ENCODE assay signal across 9 mouse cellular contexts in the genomic region with DNA sequence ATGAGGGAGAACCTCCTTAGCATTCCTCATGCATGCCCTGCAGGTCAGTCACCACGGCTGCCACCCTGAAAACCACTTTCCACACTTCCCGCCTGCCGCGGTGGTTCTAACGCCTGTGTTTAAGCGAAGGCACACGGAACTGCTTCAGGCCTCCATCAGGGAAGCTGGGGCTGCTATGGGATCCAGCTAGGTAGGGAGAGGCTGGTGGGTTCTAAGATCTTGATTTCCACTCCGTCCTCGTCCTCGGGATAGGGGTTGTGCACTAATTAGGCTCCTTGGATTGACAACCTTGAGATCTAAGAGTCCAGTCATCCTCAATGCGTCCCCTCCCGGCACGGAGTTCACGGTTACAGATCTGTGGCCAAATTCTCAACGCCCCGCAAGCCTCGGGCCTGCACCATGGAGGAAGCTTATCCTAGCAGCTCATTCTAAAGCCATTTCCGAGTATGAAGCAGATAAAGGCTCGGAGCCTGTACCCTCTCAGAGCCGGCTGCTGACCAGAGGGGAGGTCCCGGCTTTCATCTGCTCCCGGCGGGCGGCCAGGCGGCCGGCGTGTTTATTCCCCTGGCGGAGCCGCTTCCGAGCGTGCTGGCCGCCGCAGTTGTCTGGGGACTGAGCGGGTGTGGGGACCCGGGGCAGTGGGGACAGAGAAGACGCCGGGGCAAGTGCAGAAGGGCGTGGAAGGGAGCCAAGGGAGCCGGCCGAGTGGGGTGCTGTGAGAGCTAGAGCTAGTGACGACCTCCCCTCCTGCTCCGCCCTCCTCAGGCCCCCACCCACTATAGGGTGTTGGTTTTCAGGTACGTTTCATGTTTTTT. TPM values are rescaled to one million over a fixed set of nuclear protein-coding genes. Genes with fewer than 3 reads are reported as not detected.
DNase-seq lines count a peak whose midpoint lies in the region; ATAC-seq and TF ChIP-seq lines count a peak whose summit lies in the region.
"Had no signal": no experiment of that assay in that cellular context is flagged by ENCODE, and none has a peak within 500 bp of the region (broad histone marks: within the 10 kb centered on the region; RNA-seq: fewer than 3 reads in every experiment).

No protein-coding gene starts in this region.

- peak overlapping the region; percentile 61 for H3K9ac ChIP-seq in lung, embryonic 14.5 days
- no peak overlapping the region for H3K9ac ChIP-seq in stomach, embryonic 14.5 days (replicated peaks; ENCODE audit: low read depth, low read length)

- under 1% methylated on average over 43 of the region's 43 CpGs for WGBS in hindbrain, embryonic 10.5 days
- 3% methylated on average over 43 of the region's 43 CpGs for WGBS in lung, embryonic 14.5 days
- WGBS in stomach, embryonic 14.5 days: 2% methylated on average over 43 of the region's 43 CpGs

- intact Hi-C loops in gastrocnemius, adult 2 months (cut with DNase I): no loop called here

- H3K9me3 ChIP-seq in hindbrain, embryonic 10.5 days: no peaks in the 10 kb centered on the region
- no peaks in the 10 kb centered on the region for H3K9me3 ChIP-seq in lung, embryonic 14.5 days (ENCODE audit: low read depth, low read length)
- H3K9me3 ChIP-seq in stomach, embryonic 14.5 days (ENCODE audit: control insufficient read depth, low read depth, low read length): no peaks in the 10 kb centered on the region

- H3K27ac ChIP-seq in gastrocnemius, adult 2 months: peak overlapping the region; percentile 16; the same call in 1 of the 2 replicates
- no peak overlapping the region for H3K27ac ChIP-seq in hindbrain, embryonic 10.5 days
- H3K27ac ChIP-seq in lung, embryonic 14.5 days (ENCODE audit: low read depth): peak overlapping the region; percentile 97
- no peak overlapping the region for H3K27ac ChIP-seq in stomach, embryonic 14.5 days (ENCODE audit: low read length)

- no peaks in the 10 kb centered on the region for H3K36me3 ChIP-seq in hindbrain, embryonic 10.5 days
- H3K36me3 ChIP-seq in lung, embryonic 14.5 days (ENCODE audit: insufficient read depth): peaks cover 41% of the 10 kb centered on the region
- no peaks in the 10 kb centered on the region for H3K36me3 ChIP-seq in stomach, embryonic 14.5 days (ENCODE audit: control insufficient read depth, insufficient read depth, low read length)

- TF ChIP-seq CTCF in gastrocnemius, adult 2 months (IDR thresholded peaks at IDR 0.05): no peak
- TF ChIP-seq CTCF in lung, embryonic 14.5 days (IDR thresholded peaks at IDR 0.05; ENCODE audit: low read depth): no peak

- peaks cover 33% of the 10 kb centered on the region for H3K4me1 ChIP-seq in hindbrain, embryonic 10.5 days (replicated peaks)
- H3K4me1 ChIP-seq in lung, embryonic 14.5 days (ENCODE audit: insufficient read depth): peaks cover 9% of the 10 kb centered on the region; the same call in 1 of the 2 replicates
- H3K4me1 ChIP-seq in stomach, embryonic 14.5 days (ENCODE audit: control insufficient read depth, insufficient read depth, low read length): no peaks in the 10 kb centered on the region; the same call in 1 of the 2 replicates

- peak; percentile 48 for DNase-seq in gastrocnemius, adult 2 months
- DNase-seq in gastrocnemius, adult 18-20 months (ENCODE audit: low spot score): no peak
- peak; percentile 48 for DNase-seq in embryo, embryonic 9.5 days (ENCODE audit: extremely low spot score)
- DNase-seq in hindbrain, embryonic 10.5 days (ENCODE audit: low spot score): peak; percentile 53
- DNase-seq in lung, embryonic 14.5 days: peak; percentile 84

- H3K4me3 ChIP-seq in gastrocnemius, adult 2 months: peak overlapping the region; percentile 68
- peak overlapping the region; percentile 43 for H3K4me3 ChIP-seq in hindbrain, embryonic 10.5 days
- H3K4me3 ChIP-seq in lung, embryonic 14.5 days (ENCODE audit: low read depth, low read length): peak overlapping the region; percentile 40
- peak overlapping the region; percentile 19 for H3K4me3 ChIP-seq in stomach, embryonic 14.5 days (ENCODE audit: low read depth, low read length)

- peak overlapping the region; percentile 81 for H3K4me2 ChIP-seq in lung, embryonic 14.5 days
- H3K4me2 ChIP-seq in stomach, embryonic 14.5 days (replicated peaks; ENCODE audit: low read depth, low read length): peak overlapping the region; percentile 41

- H3K27me3 ChIP-seq in hindbrain, embryonic 10.5 days (ENCODE audit: insufficient read depth, poor library complexity, severe bottlenecking): peaks cover 99% of the 10 kb centered on the region
- peaks cover 48% of the 10 kb centered on the region for H3K27me3 ChIP-seq in lung, embryonic 14.5 days (ENCODE audit: insufficient read depth, low read length)
- H3K27me3 ChIP-seq in stomach, embryonic 14.5 days (ENCODE audit: control insufficient read depth, insufficient read depth, low read length): peaks cover 60% of the 10 kb centered on the region

- ATAC-seq in lung, embryonic 14.5 days (ENCODE audit: insufficient read depth): peak; percentile 18; the same call in 1 of the 2 replicates
- ATAC-seq in stomach, embryonic 14.5 days (ENCODE audit: insufficient number of reproducible peaks, insufficient read depth, low FRiP score, low read depth): 0 out of 2 replicates have a peak, but pooled peaks have one; percentile 54
- ATAC-seq in CD4-positive, CD25-positive, alpha-beta regulatory T cell, adult 4 months: no peak
- ATAC-seq in erythroid progenitor cell, adult 5-6 weeks (replicated peaks; ENCODE audit: low FRiP score, poor library complexity, severe bottlenecking): no peak

RNA-seq across cellular contexts. Expression of gene Tbx4, which starts 8.7 kb away (rescaled TPM):
- 1 to 10 TPM in 1 of 2 experiments, under 1 TPM in 1; 0.87 to 1.8 TPM for total RNA-seq in gastrocnemius, adult 2 months (2021)
- 1 to 10 TPM; 1.3 to 1.4 TPM for total RNA-seq in gastrocnemius, adult 18-20 months (2021)
- polyA plus RNA-seq in hindbrain, embryonic 10.5 days (2016; fragmentation: Nextera tagmentation; extraction: Ambion mirVana): 0.09 and 0.22 TPM in 2 replicates
- 67.9 and 73.4 TPM in 2 replicates for polyA plus RNA-seq in lung, embryonic 14.5 days (2014; fragmentation: Nextera tagmentation; extraction: Ambion mirVana)
- polyA plus RNA-seq in stomach, embryonic 14.5 days (2014; fragmentation: Nextera tagmentation; extraction: Ambion mirVana): not detected in 2 replicates
- polyA plus RNA-seq in CD4-positive, CD25-positive, alpha-beta regulatory T cell, adult 4 months (2017; shearing (Covaris generic)): not detected
- total RNA-seq in erythroid progenitor cell, adult 5-6 weeks (2015; ENCODE audit: low replicate concordance): not detected in 2 replicates
- not detected in 2 replicates for total RNA-seq in erythroid progenitor cell, adult 5-6 weeks (2017; ENCODE audit: low replicate concordance)
- total RNA-seq: common myeloid progenitor, adult 5-6 weeks had no signal

RNA-seq across cellular contexts. Expression of gene Gm11444, which starts 44.8 kb away (rescaled TPM):
- total RNA-seq in gastrocnemius, adult 2 months (2021): not detected
- total RNA-seq in gastrocnemius, adult 18-20 months (2021): not detected
- polyA plus RNA-seq in hindbrain, embryonic 10.5 days (2016; fragmentation: Nextera tagmentation; extraction: Ambion mirVana): not detected in 2 replicates
- not detected in 2 replicates for polyA plus RNA-seq in lung, embryonic 14.5 days (2014; fragmentation: Nextera tagmentation; extraction: Ambion mirVana)
- polyA plus RNA-seq in stomach, embryonic 14.5 days (2014; fragmentation: Nextera tagmentation; extraction: Ambion mirVana): not detected in 2 replicates
- under 1 TPM in 1 of 2 experiments, not detected in 1; 0.59 TPM for polyA plus RNA-seq in CD4-positive, CD25-positive, alpha-beta regulatory T cell, adult 4 months (2017; shearing (Covaris generic))
- not detected in 2 replicates for total RNA-seq in erythroid progenitor cell, adult 5-6 weeks (2015; ENCODE audit: low replicate concordance)
- not detected in 2 replicates for total RNA-seq in erythroid progenitor cell, adult 5-6 weeks (2017; ENCODE audit: low replicate concordance)
- total RNA-seq: common myeloid progenitor, adult 5-6 weeks had no signal

Comparison
In these comparisons a context has a peak if more than half of its experiments do, and no peak if none do; other contexts are left out.
1. H3K27ac ChIP-seq: peak in gastrocnemius, adult 2 months (single experiment) and lung, embryonic 14.5 days (single experiment); none in hindbrain, embryonic 10.5 days (single experiment) and stomach, embryonic 14.5 days (single experiment).
2. ATAC-seq: peak in lung, embryonic 14.5 days (single experiment) and stomach, embryonic 14.5 days (single experiment); none in CD4-positive, CD25-positive, alpha-beta regulatory T cell, adult 4 months (single experiment) and erythroid progenitor cell, adult 5-6 weeks (single experiment).
3. RNA of gene Tbx4, which starts 8.7 kb away (polyA plus RNA-seq): 67.9 to 73.4 TPM in lung, embryonic 14.5 days; 0.09 to 0.22 TPM in hindbrain, embryonic 10.5 days, not detected in stomach, embryonic 14.5 days and not detected in CD4-positive, CD25-positive, alpha-beta regulatory T cell, adult 4 months; every median in the first group is over 10 times any median in the second.
4. Peak in every context shown above with its lines, with median percentiles within 50 percentile points of each other: H3K4me3 ChIP-seq.